Mouse (Mus musculus): ENCODE results near the gene Xpo5. TPM values are rescaled to one million over a fixed set of nuclear protein-coding genes. Genes with fewer than 3 reads are reported as not detected.

The Xpo5 gene
- polyA plus RNA-seq, 1 experiment from 2014 or later: 48.3 TPM

DNA sequence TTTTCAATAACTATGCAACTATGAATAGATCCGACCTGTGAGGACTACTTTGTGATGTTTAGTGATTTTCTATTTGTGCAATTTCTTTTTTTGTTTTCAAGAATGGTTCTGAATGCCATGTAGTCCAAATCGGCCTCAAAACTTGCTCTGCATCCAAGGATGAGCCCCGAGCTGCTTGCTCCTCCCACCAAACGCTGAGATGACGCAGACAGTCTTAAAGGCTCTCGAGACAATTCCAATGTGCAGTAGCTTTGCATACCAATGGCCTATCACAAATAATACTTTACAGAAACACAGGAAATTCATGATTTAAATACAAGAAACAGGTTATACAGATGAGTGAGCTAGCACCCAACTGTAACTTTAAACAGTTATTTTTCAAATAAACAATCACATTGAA lies 1.4 kb upstream of the Xpo5 start:
- DNase-seq (ENCODE audit: low read depth, low spot score) (no peak), ATAC-seq (no peak)
- CTCF ChIA-PET: interaction anchor here (1.4 kb wide), 1 partner anchor 28 kb away, joined by 4 read pairs; no protein-coding TSS in a partner anchor
- no peak for TF ChIP-seq CTCF (IDR thresholded peaks at IDR 0.05)
- POLR2A ChIA-PET: interaction anchor here (0.9 kb wide), 1 partner anchor 41 kb away, joined by 3 read pairs; no protein-coding TSS in a partner anchor
- in situ Hi-C loops (cut with MboI; ENCODE audit: low pct_unique_long_range_greater_than_20kb): no loop called here
- H3K27me3 ChIP-seq: no peaks in the 10 kb centered on the region

DNA sequence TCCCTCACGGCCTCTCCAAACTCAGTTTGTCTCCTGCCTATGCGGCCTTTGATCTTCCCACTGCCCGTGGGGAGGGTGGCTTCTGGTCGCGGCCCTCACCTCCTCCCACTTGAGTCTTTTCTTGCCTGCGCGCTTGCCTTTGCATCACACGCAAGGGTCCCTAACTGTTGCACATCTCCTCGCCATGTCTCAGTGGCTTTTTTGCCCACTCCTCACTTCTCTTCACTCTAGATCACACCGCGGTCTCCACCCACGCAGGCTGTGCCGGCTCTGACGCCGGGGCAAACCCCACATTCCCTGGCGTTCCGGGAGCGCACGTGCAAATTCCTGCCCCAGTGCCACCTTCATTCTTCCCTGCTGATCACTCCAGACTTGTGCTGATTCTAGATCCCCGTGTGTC lies 496 bp downstream of the Xpo5 start:
- DNase-seq (ENCODE audit: low read depth, low spot score) (no peak), ATAC-seq (no peak)
- TF ChIP-seq CTCF (IDR thresholded peaks at IDR 0.05): no peak
- in situ Hi-C loops (cut with MboI; ENCODE audit: low pct_unique_long_range_greater_than_20kb): no loop called here
- ChIA-PET POLR2A (interaction anchor here (1.4 kb wide), 1 partner anchor 41 kb away, joined by 3 read pairs; no protein-coding TSS in a partner anchor), CTCF (interaction anchor here (1.5 kb wide), 1 partner anchor 19 kb away, joined by 4 read pairs; no protein-coding TSS in a partner anchor)
- no peaks in the 10 kb centered on the region for H3K27me3 ChIP-seq

DNA sequence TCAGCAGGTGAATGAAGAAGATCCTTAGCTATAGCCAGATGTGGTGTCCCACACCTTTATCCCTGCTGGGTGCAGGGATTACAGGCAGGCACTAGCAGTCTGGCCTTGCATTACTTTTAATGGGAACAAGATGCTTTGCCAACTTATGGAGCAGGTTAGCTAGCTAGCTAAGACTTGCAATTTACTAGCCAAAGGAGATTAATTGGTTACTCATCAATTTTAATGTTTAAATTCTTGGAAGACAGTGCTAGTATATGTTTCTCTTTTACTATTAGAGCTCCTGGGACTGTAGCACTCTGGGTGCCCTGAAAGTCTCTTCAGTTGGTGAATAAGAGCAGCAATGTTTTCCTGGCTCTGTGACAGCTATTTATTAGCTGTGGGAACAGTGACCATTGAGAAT lies 4.1 kb downstream of the Xpo5 start:
- ChIA-PET POLR2A (no interaction called here), CTCF (no interaction called here)
- in situ Hi-C loops (cut with MboI; ENCODE audit: low pct_unique_long_range_greater_than_20kb): no loop called here
- no peaks in the 10 kb centered on the region for H3K27me3 ChIP-seq
- no peak for TF ChIP-seq CTCF (IDR thresholded peaks at IDR 0.05)
- DNase-seq (ENCODE audit: low read depth, low spot score): no peak
- no peak for ATAC-seq

DNA sequence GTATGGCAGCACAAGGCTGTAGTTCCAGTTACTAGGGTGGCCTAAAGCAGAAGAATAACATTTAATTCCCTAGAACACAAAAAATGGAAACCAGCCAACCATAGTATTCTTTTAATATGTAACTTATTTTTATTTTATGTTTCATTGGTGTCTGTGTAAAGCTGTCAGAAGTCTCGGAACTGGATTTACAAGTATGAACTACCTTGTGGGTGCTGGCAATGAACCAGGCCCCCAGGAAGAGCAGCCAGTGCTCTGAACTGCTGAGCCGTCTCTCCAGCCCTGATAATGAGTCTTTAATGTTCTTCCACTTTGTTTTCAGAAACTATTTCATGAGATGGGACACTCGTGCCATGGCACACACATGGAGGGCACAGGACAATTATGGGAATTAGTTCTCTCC lies 8.0 kb downstream of the Xpo5 start:
- POLR2A ChIA-PET: no interaction called here
- CTCF ChIA-PET: interaction anchor here (1.3 kb wide), 1 partner anchor 18 kb away, joined by 3 read pairs; no protein-coding TSS in a partner anchor
- no peak for TF ChIP-seq CTCF (IDR thresholded peaks at IDR 0.05)
- in situ Hi-C loops (cut with MboI; ENCODE audit: low pct_unique_long_range_greater_than_20kb): no loop called here
- H3K27me3 ChIP-seq: no peaks in the 10 kb centered on the region
- ATAC-seq (peak; percentile 73), DNase-seq (ENCODE audit: low read depth, low spot score) (peak; percentile 86)

DNA sequence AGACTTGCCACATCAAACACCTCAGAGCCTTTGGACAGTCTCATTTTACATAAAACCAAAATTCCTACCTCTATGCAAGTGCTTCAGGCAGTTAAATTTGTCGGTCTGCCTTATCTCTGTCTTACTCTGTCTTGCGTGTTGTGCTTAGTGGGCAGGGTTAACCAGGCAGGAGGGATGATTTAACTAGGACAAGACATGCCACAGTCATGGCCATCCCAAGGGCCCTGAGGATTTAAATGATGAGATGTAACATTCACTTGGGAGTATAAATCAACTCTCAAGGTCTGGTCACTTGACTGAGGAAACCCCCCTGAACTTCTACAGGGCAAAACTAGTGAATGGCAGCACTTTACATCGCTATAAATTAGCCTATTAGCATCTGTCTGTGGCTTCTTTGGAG lies 19.0 kb downstream of the Xpo5 start:
- in situ Hi-C loops (cut with MboI; ENCODE audit: low pct_unique_long_range_greater_than_20kb): no loop called here
- ATAC-seq: no peak
- no peak for TF ChIP-seq CTCF (IDR thresholded peaks at IDR 0.05)
- ChIA-PET POLR2A (interaction anchor here (0.7 kb wide), 1 partner anchor 8 kb away, joined by 3 read pairs; no protein-coding TSS in a partner anchor), CTCF (interaction anchor here (1.6 kb wide), 1 partner anchor 173 kb away, joined by 3 read pairs; no protein-coding TSS in a partner anchor)
- no peak for DNase-seq (ENCODE audit: low read depth, low spot score)
- no peaks in the 10 kb centered on the region for H3K27me3 ChIP-seq

DNA sequence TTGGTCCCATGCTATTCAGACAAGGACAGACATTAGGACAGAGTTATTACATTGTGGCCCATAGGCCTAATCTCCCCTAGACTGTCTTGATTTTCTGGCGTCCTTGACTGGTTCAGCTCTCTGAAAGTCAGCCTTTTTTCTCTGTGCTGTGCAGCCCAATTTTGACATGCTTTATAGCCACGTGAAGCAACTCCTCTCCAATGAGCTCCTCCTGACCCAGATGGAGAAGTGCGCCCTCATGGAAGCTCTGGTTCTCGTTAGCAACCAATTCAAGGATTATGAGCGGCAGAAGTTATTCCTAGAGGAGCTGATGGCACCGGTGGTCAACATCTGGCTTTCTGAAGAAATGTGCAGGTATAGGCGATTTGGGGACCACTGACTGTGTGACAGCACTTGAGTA lies 25.0 kb downstream of the Xpo5 start:
- ATAC-seq (no peak), DNase-seq (ENCODE audit: low read depth, low spot score) (no peak)
- in situ Hi-C loops (cut with MboI; ENCODE audit: low pct_unique_long_range_greater_than_20kb): no loop called here
- ChIA-PET CTCF (interaction anchor here (0.9 kb wide), 2 partner anchors 12 to 47 kb away, joined by 3 read pairs; no protein-coding TSS in a partner anchor), POLR2A (interaction anchor here (0.6 to 1.4 kb wide), 2 partner anchors 16 to 721 kb away, joined by 3 to 5 read pairs; partner anchors contain the start of gene Aars2)
- H3K27me3 ChIP-seq: no peaks in the 10 kb centered on the region
- TF ChIP-seq CTCF (IDR thresholded peaks at IDR 0.05): no peak

DNA sequence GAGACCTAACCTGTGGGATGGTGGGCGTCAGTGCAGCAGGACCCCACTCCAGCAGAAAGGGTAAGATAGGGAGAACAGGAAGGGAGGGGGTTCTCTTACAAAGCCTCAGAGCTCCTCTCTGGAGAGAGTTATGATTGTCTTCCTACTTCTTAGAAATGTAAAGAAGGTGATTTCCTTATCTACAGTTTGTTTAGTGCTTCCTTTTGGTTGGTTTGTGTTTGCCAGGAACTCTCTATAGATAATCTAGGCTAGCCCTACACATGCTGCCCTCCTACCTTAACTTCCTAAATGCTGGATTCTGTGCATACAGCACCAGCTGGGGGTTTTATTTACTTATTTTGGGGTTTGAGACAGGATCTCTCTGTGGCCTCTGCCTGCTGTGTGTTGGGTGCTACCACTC lies 33.5 kb downstream of the Xpo5 start:
- CTCF ChIA-PET: no interaction called here
- H3K27me3 ChIP-seq: no peaks in the 10 kb centered on the region
- no peak for TF ChIP-seq CTCF (IDR thresholded peaks at IDR 0.05)

DNA sequence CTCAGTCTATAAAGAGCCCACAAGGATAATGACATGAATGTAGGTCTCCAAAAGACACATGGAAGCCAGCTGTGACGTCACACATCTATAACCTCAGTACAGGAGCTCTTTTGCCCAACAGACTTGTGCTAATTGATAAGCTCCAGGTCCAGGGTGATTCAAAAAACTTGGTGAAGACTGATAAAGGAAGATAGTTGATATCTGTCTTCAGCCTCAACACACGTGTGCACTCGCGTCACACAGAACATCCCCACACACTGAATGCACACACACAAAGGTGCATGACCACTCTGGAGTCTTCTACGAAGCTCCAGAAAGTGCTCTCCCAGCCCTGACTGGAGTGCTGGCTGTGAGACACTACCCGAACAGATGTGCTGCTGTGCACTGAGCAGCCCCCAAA lies 34.5 kb downstream of the Xpo5 start:
- no peaks in the 10 kb centered on the region for H3K27me3 ChIP-seq
- POLR2A ChIA-PET: no interaction called here
- no peak for TF ChIP-seq CTCF (IDR thresholded peaks at IDR 0.05)
- CTCF ChIA-PET: no interaction called here
- ATAC-seq: no peak
- in situ Hi-C loops (cut with MboI; ENCODE audit: low pct_unique_long_range_greater_than_20kb): no loop called here
- no peak for DNase-seq (ENCODE audit: low read depth, low spot score)

More for the DNA sequence above, 33.5 kb downstream of the Xpo5 start:
- no peak for DNase-seq (ENCODE audit: low read depth, low spot score)
- in situ Hi-C loops (cut with MboI; ENCODE audit: low pct_unique_long_range_greater_than_20kb): no loop called here
- POLR2A ChIA-PET: no interaction called here
- no peak for ATAC-seq

DNA sequence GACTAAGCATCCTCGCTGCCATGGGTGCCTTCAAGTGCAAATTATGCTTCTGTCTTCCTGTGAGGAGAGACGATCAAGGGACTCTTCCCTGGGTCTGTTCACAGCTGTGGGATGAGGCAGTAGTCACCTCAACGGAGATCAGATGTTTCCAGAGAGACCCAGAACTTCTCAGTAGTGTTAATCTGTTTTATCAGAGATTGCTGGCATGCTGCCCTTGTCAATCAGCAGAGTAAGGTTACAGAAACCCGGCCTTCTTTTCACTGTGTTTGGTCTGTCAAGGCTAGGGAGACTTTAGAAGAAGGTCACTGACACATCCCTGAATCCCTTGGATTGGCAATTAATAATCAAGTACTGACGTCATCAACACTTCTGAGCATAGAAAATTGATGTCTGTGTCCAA lies 34.9 kb downstream of the Xpo5 start:
- POLR2A ChIA-PET: interaction anchor here (1.3 kb wide), 1 partner anchor 8 kb away, joined by 4 read pairs; no protein-coding TSS in a partner anchor
- in situ Hi-C loops (cut with MboI; ENCODE audit: low pct_unique_long_range_greater_than_20kb): no loop called here
- TF ChIP-seq CTCF (IDR thresholded peaks at IDR 0.05): no peak
- ATAC-seq (no peak), DNase-seq (ENCODE audit: low read depth, low spot score) (no peak)
- no peaks in the 10 kb centered on the region for H3K27me3 ChIP-seq
- CTCF ChIA-PET: no interaction called here

DNA sequence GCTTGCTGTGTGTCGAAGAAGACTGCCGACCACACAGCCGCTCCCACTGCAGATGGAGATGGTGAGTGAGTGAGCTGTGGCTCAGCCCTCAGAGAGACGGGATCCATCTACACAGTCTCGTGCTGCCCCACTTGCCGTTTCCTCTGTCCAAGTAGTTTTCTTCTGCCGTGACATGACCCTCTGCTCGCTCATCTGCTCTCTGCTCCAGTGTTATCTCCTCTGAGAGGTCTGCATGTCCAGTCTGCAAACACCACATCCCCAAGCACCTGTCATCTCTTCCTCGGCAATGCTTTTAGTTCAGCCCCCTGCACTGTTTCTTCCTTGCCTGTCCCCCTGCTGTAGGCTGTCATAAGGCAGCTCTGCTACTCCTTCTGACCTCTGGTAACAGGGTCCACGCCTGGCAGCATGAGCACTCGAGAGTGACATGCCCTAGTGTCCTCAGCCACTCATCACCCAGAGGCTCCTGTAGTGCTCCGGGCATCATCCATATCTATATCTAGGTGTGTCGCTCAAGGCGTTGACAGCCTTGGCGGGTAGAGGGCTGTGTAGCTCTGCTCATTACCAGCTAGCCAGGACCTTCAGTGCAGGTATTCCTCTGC lies 37.0 kb downstream of the Xpo5 start:
- POLR2A ChIA-PET: interaction anchor here (0.6 kb wide), 1 partner anchor 836 kb away, joined by 3 read pairs; no protein-coding TSS in a partner anchor
- TF ChIP-seq CTCF (IDR thresholded peaks at IDR 0.05): no peak
- DNase-seq (ENCODE audit: low read depth, low spot score) (no peak), ATAC-seq (no peak)
- CTCF ChIA-PET: interaction anchor here (1.1 kb wide), 1 partner anchor 12 kb away, joined by 3 read pairs; no protein-coding TSS in a partner anchor
- in situ Hi-C loops (cut with MboI; ENCODE audit: low pct_unique_long_range_greater_than_20kb): no loop called here
- no peaks in the 10 kb centered on the region for H3K27me3 ChIP-seq

DNA sequence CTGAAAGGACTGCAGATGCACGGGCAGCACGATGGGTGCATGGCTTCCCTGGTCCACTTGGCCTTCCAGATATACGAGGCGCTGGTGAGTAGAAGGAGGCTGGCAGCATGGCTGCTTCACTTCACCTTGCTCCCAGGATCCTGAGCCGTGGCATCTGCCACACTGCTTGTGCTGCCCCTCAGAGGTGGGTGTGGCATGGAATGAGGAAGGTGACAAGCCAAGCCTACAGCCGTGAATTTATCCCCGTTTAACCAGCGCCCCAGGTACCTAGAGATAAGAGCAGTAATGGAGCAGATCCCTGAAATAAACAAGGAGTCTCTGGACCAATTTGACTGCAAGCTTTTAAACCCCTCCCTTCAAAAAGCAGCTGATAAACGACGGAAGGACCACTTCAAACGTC lies 38.9 kb downstream of the Xpo5 start:
- POLR2A ChIA-PET: interaction anchor here (0.9 kb wide), 1 partner anchor 40 kb away, joined by 3 read pairs; no protein-coding TSS in a partner anchor
- CTCF ChIA-PET: no interaction called here
- DNase-seq (ENCODE audit: low read depth, low spot score) (no peak), ATAC-seq (no peak)
- H3K27me3 ChIP-seq: no peaks in the 10 kb centered on the region
- TF ChIP-seq CTCF (IDR thresholded peaks at IDR 0.05): no peak
- in situ Hi-C loops (cut with MboI; ENCODE audit: low pct_unique_long_range_greater_than_20kb): no loop called here

Measured in Patski (cell line).